Mouse (Mus musculus) forebrain, embryonic 14.5 days (tissue): ENCODE results near the gene Tiparp. TPM values are rescaled to one million over a fixed set of nuclear protein-coding genes. Genes with fewer than 3 reads are reported as not detected.

Experiments used
- ATAC-seq: fragments of 200-750 bp; cut with Nextera tagmentation; 2 replicates; pipeline ENCODE4 v1.8.0; 2017; ENCODE audit warnings: mild to moderate bottlenecking, moderate library complexity
- DNase-seq: peaks from one replicate; pipeline ENCODE4 v3.0.0-alpha.2; 2015; ENCODE audit warnings: low spot score
- H3K27ac ChIP-seq: fragments of 300-500 bp; sonication (generic); 2 replicates; pipeline ENCODE4 v1.5.1; 2014; ENCODE audit warnings: low read depth, mild to moderate bottlenecking, control low read depth, low read length, moderate library complexity
- H3K27me3 ChIP-seq: fragments of 300-500 bp; sonication (generic); replicated peaks from 2 replicates; pipeline ENCODE4 v1.6.1; 2014; ENCODE audit warnings: low read length, control low read depth, mixed read lengths; ENCODE audit not compliant: control insufficient read depth, insufficient read depth
- H3K36me3 ChIP-seq: fragments of 300-500 bp; sonication (generic); 2 replicates; pipeline ENCODE4 v1.6.1; 2014; ENCODE audit warnings: low read length, control low read depth; ENCODE audit not compliant: control insufficient read depth, insufficient read depth
- H3K4me1 ChIP-seq: fragments of 300-500 bp; sonication (generic); 2 replicates; pipeline ENCODE4 v1.6.1; 2014; ENCODE audit warnings: antibody characterized with exemption, low read length, control low read depth; ENCODE audit not compliant: control insufficient read depth, insufficient read depth
- H3K4me2 ChIP-seq: fragments of 300-500 bp; sonication (generic); 2 replicates; pipeline ENCODE4 v1.6.1; 2014; ENCODE audit warnings: mild to moderate bottlenecking, control low read depth, low read length
- H3K4me3 ChIP-seq: fragments of 300-500 bp; sonication (generic); 2 replicates; pipeline ENCODE4 v1.5.1; 2014; ENCODE audit warnings: low read depth, low read length, control low read depth
- H3K9ac ChIP-seq: fragments of 300-500 bp; sonication (generic); 2 replicates; pipeline ENCODE4 v1.6.1; 2014; ENCODE audit warnings: mild to moderate bottlenecking, low read length, control low read depth, moderate library complexity
- H3K9me3 ChIP-seq: fragments of 300-500 bp; sonication (generic); replicated peaks from 2 replicates; pipeline ENCODE4 v1.6.1; 2016; ENCODE audit warnings: low read length, control low read depth, mixed read lengths; ENCODE audit not compliant: control insufficient read depth
- WGBS: fragments of 180-500 bp; shearing (Covaris S2); extraction: QIAGEN DNeasy Blood & Tissue Kit; methylation state at CpG from one replicate; pipeline ENCODE4 v1.1.7; 2014; 5-methylcytosine and 5-hydroxymethylcytosine counted together
- polyA plus RNA-seq: library from polyadenylated mRNA; unstranded; fragments of >200 nt; fragmentation: Nextera tagmentation; extraction: Ambion mirVana; gene quantifications from 2 replicates; pipeline ENCODE4 v1.2.1, GENCODE M21; 2014

Tiparp gene
- polyA plus RNA-seq, 1 experiment from 2014 or later, result 36.0 TPM

GRCm38 (mm10) chr3:65563926-65564624 is 35.9 kb downstream of the Tiparp start:
- no peak overlapping the region for H3K4me3 ChIP-seq
- DNase-seq, result no peak
- WGBS, result 47% methylated on average over 6 of the region's 6 CpGs

GRCm38 (mm10) chr3:65565632-65566300 is 37.6 kb downstream of the Tiparp start:
- H3K4me2 ChIP-seq, result no peak overlapping the region
- H3K4me1 ChIP-seq, result no peaks in the 10 kb centered on the region
- no peaks in the 10 kb centered on the region for H3K36me3 ChIP-seq
- H3K27ac ChIP-seq, result no peak overlapping the region
- no peak overlapping the region for H3K4me3 ChIP-seq
- 53% methylated on average over 9 of the region's 9 CpGs for WGBS
- no peaks in the 10 kb centered on the region for H3K9me3 ChIP-seq
- no peaks in the 10 kb centered on the region for H3K27me3 ChIP-seq
- DNase-seq (no peak), ATAC-seq (peak; percentile 32; the same call in 1 of the 2 replicates)
- H3K9ac ChIP-seq, result no peak overlapping the region

More at GRCm38 (mm10) chr3:65563926-65564624, 35.9 kb downstream of the Tiparp start:
- Histone ChIP-seq H3K4me2 (no peak overlapping the region), H3K36me3 (no peaks in the 10 kb centered on the region), H3K27ac (no peak overlapping the region), H3K9ac (no peak overlapping the region), H3K9me3 (no peaks in the 10 kb centered on the region), H3K27me3 (no peaks in the 10 kb centered on the region), H3K4me1 (no peaks in the 10 kb centered on the region)
- ATAC-seq, result no peak

GRCm38 (mm10) chr3:65569941-65570340 is 41.7 kb downstream of the Tiparp start:
- H3K4me3 ChIP-seq, result no peak overlapping the region

GRCm38 (mm10) chr3:65573516-65573915 is 45.3 kb downstream of the Tiparp start:
- Histone ChIP-seq H3K4me2 (no peak overlapping the region), H3K27me3 (no peaks in the 10 kb centered on the region), H3K9me3 (no peaks in the 10 kb centered on the region), H3K4me1 (no peaks in the 10 kb centered on the region), H3K36me3 (no peaks in the 10 kb centered on the region), H3K4me3 (no peak overlapping the region), H3K27ac (no peak overlapping the region), H3K9ac (no peak overlapping the region)
- no peak for DNase-seq
- 25% methylated on average over 3 of the region's 3 CpGs for WGBS
- no peak for ATAC-seq

More at GRCm38 (mm10) chr3:65569941-65570340, 41.7 kb downstream of the Tiparp start:
- H3K27me3 ChIP-seq, result no peaks in the 10 kb centered on the region
- H3K9me3 ChIP-seq, result no peaks in the 10 kb centered on the region
- no peaks in the 10 kb centered on the region for H3K36me3 ChIP-seq
- H3K9ac ChIP-seq, result no peak overlapping the region
- H3K27ac ChIP-seq, result no peak overlapping the region
- no peaks in the 10 kb centered on the region for H3K4me1 ChIP-seq
- no peak for DNase-seq
- ATAC-seq, result no peak
- no peak overlapping the region for H3K4me2 ChIP-seq

- WGBS, result 87% methylated on average over 3 of the region's 3 CpGs
- Histone ChIP-seq H3K27ac (no peak overlapping the region), H3K4me1 (no peaks in the 10 kb centered on the region), H3K4me2 (no peak overlapping the region), H3K27me3 (no peaks in the 10 kb centered on the region), H3K9ac (no peak overlapping the region), H3K9me3 (no peaks in the 10 kb centered on the region), H3K36me3 (no peaks in the 10 kb centered on the region), H3K4me3 (no peak overlapping the region)
- ATAC-seq (no peak), DNase-seq (no peak)
Measured at GRCm38 (mm10) chr3:65577602-65578001, 49.4 kb downstream of the Tiparp start.

- WGBS, result 83% methylated on average over 12 of the region's 12 CpGs
- Histone ChIP-seq H3K27me3 (no peaks in the 10 kb centered on the region), H3K4me2 (no peak overlapping the region), H3K9ac (no peak overlapping the region), H3K4me3 (no peak overlapping the region), H3K36me3 (no peaks in the 10 kb centered on the region), H3K27ac (no peak overlapping the region), H3K9me3 (no peaks in the 10 kb centered on the region), H3K4me1 (no peaks in the 10 kb centered on the region)
- DNase-seq (no peak), ATAC-seq (no peak)
Measured at GRCm38 (mm10) chr3:65579260-65579921, 51.2 kb downstream of the Tiparp start.

- WGBS, result 78% methylated on average over 4 of the region's 4 CpGs
- DNase-seq, result no peak
Measured at GRCm38 (mm10) chr3:65581596-65581995, 53.4 kb downstream of the Tiparp start.

GRCm38 (mm10) chr3:65584329-65584728 is 56.1 kb downstream of the Tiparp start:
- Histone ChIP-seq H3K36me3 (no peaks in the 10 kb centered on the region), H3K9me3 (no peaks in the 10 kb centered on the region), H3K4me2 (no peak overlapping the region), H3K4me1 (peaks cover 8% of the 10 kb centered on the region; the same call in 1 of the 2 replicates), H3K9ac (no peak overlapping the region), H3K4me3 (no peak overlapping the region), H3K27ac (no peak overlapping the region), H3K27me3 (no peaks in the 10 kb centered on the region)
- 85% methylated on average over 1 of the region's 1 CpGs for WGBS
- DNase-seq (no peak), ATAC-seq (no peak)

More at GRCm38 (mm10) chr3:65581596-65581995, 53.4 kb downstream of the Tiparp start:
- ATAC-seq, result no peak
- Histone ChIP-seq H3K27ac (no peak overlapping the region), H3K4me3 (no peak overlapping the region), H3K27me3 (no peaks in the 10 kb centered on the region), H3K9ac (no peak overlapping the region), H3K4me2 (no peak overlapping the region), H3K36me3 (no peaks in the 10 kb centered on the region), H3K9me3 (no peaks in the 10 kb centered on the region), H3K4me1 (peaks cover 4% of the 10 kb centered on the region; the same call in 1 of the 2 replicates)
